7 mouse cellular contexts compared by ENCODE assay signal in the genomic region with DNA sequence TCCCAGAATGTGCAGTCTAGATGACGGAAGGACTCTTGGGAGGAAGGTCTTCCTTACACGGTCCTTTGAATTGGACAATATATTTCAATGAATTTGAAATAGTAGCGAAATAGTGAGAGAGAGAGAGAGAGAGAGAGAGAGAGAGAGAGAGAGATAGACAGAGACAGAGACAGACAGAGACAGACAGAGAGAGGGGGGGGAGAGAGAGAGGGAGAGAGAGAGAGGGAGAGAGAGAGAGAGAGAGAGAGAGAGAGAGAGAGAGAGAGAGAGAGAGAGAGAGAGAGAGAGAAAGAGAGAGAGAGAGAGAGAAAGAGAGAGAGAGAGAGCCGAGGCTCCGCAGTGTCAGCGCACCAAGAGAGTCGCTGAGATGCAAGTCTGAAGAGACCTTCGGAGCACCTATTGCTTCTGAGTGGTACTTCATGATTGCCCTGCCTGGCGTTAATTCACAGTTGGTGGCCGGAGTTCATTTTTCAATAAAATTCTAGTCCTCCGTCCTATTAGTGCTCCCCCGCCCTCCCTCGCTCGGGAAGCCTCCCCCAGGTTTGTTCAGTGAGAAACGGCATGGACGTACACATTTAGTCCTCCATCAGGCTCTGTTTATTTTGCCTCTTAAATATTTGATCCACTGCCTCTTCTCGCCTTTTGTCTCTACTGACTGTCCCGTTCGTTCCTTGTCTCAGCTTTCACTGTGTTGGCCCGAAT. TPM values are rescaled to one million over a fixed set of nuclear protein-coding genes. Genes with fewer than 3 reads are reported as not detected.
DNase-seq lines count a peak whose midpoint lies in the region; ATAC-seq and TF ChIP-seq lines count a peak whose summit lies in the region.

No protein-coding gene starts in this region.

- H3K27me3 ChIP-seq in forebrain, embryonic 14.5 days (replicated peaks; ENCODE audit: control insufficient read depth, insufficient read depth, low read length), result no peaks in the 10 kb centered on the region
- H3K27me3 ChIP-seq in limb, embryonic 15.5 days, result no peaks in the 10 kb centered on the region

- H3K4me3 ChIP-seq in bone marrow macrophage, adult 2 months (ENCODE audit: insufficient read depth, low read length), result peak overlapping the region; percentile 90
- H3K4me3 ChIP-seq in forebrain, embryonic 14.5 days (ENCODE audit: low read depth, low read length), result peak overlapping the region; percentile 94
- peak overlapping the region; percentile 98 for H3K4me3 ChIP-seq in limb, embryonic 15.5 days

- 42% methylated on average over 20 of the region's 20 CpGs for WGBS in forebrain, embryonic 14.5 days
- 32% methylated on average over 20 of the region's 20 CpGs for WGBS in limb, embryonic 15.5 days

- intact Hi-C loops in left cerebral cortex, postnatal 14 days (cut with DNase I), result loop anchor here (5.0 to 10.0 kb wide), 2 partner anchors 64 to 537 kb away; no protein-coding TSS in a partner anchor

- H3K4me1 ChIP-seq in bone marrow macrophage, adult 2 months (ENCODE audit: control insufficient read depth, insufficient read depth, low read length), result peaks cover 3% of the 10 kb centered on the region
- peaks cover 5% of the 10 kb centered on the region for H3K4me1 ChIP-seq in forebrain, embryonic 14.5 days (ENCODE audit: control insufficient read depth, insufficient read depth, low read length)
- peaks cover 4% of the 10 kb centered on the region for H3K4me1 ChIP-seq in limb, embryonic 15.5 days

- no peak for TF ChIP-seq CTCF in bone marrow macrophage, adult 2 months (IDR thresholded peaks at IDR 0.05; ENCODE audit: low read depth, low read length)

- H3K9ac ChIP-seq in forebrain, embryonic 14.5 days (ENCODE audit: low read length), result peak overlapping the region; percentile 96
- H3K9ac ChIP-seq in limb, embryonic 15.5 days, result peak overlapping the region; percentile 99

- H3K9me3 ChIP-seq in forebrain, embryonic 14.5 days (replicated peaks; ENCODE audit: control insufficient read depth, low read length), result no peaks in the 10 kb centered on the region
- no peaks in the 10 kb centered on the region for H3K9me3 ChIP-seq in limb, embryonic 15.5 days

- no peak for ATAC-seq in forebrain, embryonic 14.5 days
- ATAC-seq in limb, embryonic 15.5 days (ENCODE audit: insufficient number of reproducible peaks, low FRiP score, low TSS enrichment, low read depth), result no peak
- peak; percentile 24; the same call in 1 of the 2 replicates for ATAC-seq in neutrophil, adult 5-6 weeks (ENCODE audit: extremely low read depth, insufficient number of reproducible peaks, low FRiP score, poor library complexity, severe bottlenecking)

- DNase-seq in right cerebral cortex, postnatal 25 days, result peak; percentile 11
- no peak for DNase-seq in right cerebral cortex, postnatal 4 days
- DNase-seq in forebrain, embryonic 14.5 days (ENCODE audit: low spot score), result peak; percentile 27
- DNase-seq in left cerebral cortex, postnatal 14 days (ENCODE audit: low spot score in 2 of 2), result no peak

- TF ChIP-seq POLR2A in bone marrow macrophage, adult 2 months (IDR thresholded peaks at IDR 0.05; ENCODE audit: borderline replicate concordance, low read depth, low read length), result no peak

- H3K27ac ChIP-seq in bone marrow macrophage, adult 2 months (ENCODE audit: insufficient read depth, low read depth, low read length), result peak overlapping the region; percentile 75
- peak overlapping the region; percentile 93 for H3K27ac ChIP-seq in forebrain, embryonic 14.5 days (ENCODE audit: low read depth, low read length)
- peak overlapping the region; percentile 94 for H3K27ac ChIP-seq in limb, embryonic 15.5 days

- peak overlapping the region; percentile 55 for H3K4me2 ChIP-seq in forebrain, embryonic 14.5 days (ENCODE audit: low read length)
- peak overlapping the region; percentile 57 for H3K4me2 ChIP-seq in limb, embryonic 15.5 days

- peaks cover 17% of the 10 kb centered on the region for H3K36me3 ChIP-seq in forebrain, embryonic 14.5 days (ENCODE audit: control insufficient read depth, insufficient read depth, low read length)
- peaks cover 17% of the 10 kb centered on the region for H3K36me3 ChIP-seq in limb, embryonic 15.5 days

RNA-seq across cellular contexts. Expression of gene Zcchc9, which starts 0.5 kb away (rescaled TPM):
- polyA plus RNA-seq in bone marrow macrophage, adult 2 months (2012; ENCODE audit: insufficient read depth, insufficient read length, missing spikeins), result 26.1 and 27.1 TPM in 2 replicates
- polyA plus RNA-seq in forebrain, embryonic 14.5 days (2014; fragmentation: Nextera tagmentation; extraction: Ambion mirVana), result 9.8 and 12.8 TPM in 2 replicates
- 30.8 and 34.1 TPM in 2 replicates for polyA plus RNA-seq in limb, embryonic 15.5 days (2015; fragmentation: Nextera tagmentation; extraction: Ambion mirVana)
- 28.6 and 42.8 TPM in 2 replicates for total RNA-seq in neutrophil, adult 5-6 weeks (2017)
- total RNA-seq in left cerebral cortex, postnatal 14 days (2021), result 10 to 100 TPM; 18.2 to 18.6 TPM

Comparison
In these comparisons a context has a peak if more than half of its experiments do, and no peak if none do; other contexts are left out.
1. DNase-seq: peak in right cerebral cortex, postnatal 25 days (single experiment) and forebrain, embryonic 14.5 days (single experiment); none in right cerebral cortex, postnatal 4 days (single experiment) and left cerebral cortex, postnatal 14 days (0 of 2).
2. Peak in every context shown above with its lines, with median percentiles within 50 percentile points of each other: H3K27ac ChIP-seq and H3K4me3 ChIP-seq.